Mouse (Mus musculus) hematopoietic stem cell, adult 5-6 weeks (primary cell): ENCODE measurements around the gene Ccdc32. TPM values are rescaled to one million over a fixed set of nuclear protein-coding genes. Genes with fewer than 3 reads are reported as not detected.
"Not testable (repeated sequence)": the region's sequence is repeated elsewhere in the genome, so short reads cannot be mapped to it uniquely, and the experiment has no call there.

Source experiments
- ATAC-seq, 2 experiments: fragments of 125-278 bp in 1 of 2; replicated peaks in 1 of 2; 2 replicates each; pipeline ENCODE4 v1.8.0; 2016 to 2017; ENCODE audit warnings: inconsistent platforms in 2 of 2, mild to moderate bottlenecking in 2 of 2, moderate number of reproducible peaks in 2 of 2, low read depth in 1 of 2, moderate TSS enrichment in 1 of 2; ENCODE audit not compliant: low FRiP score in 2 of 2, poor library complexity in 2 of 2, severe bottlenecking in 2 of 2, insufficient read depth in 1 of 2, low TSS enrichment in 1 of 2
- total RNA-seq: library from RNA; stranded (forward); fragments of 172-1452, 232-1000 nt; gene quantifications from 2 replicates; pipeline ENCODE4 v1.2.3, GENCODE M21; 2017

The Ccdc32 gene
- total RNA-seq, 1 experiment from 2014 or later: 8.0 TPM

- no peak for ATAC-seq
Measured at GRCm38 (mm10) chr2:119018391-119019122, 10.6 kb downstream of the Ccdc32 start.

- ATAC-seq: no peak
Measured at GRCm38 (mm10) chr2:119017647-119018046, 11.5 kb downstream of the Ccdc32 start.

- ATAC-seq: not testable (repeated sequence)
Measured at GRCm38 (mm10) chr2:119016312-119016711, 12.9 kb downstream of the Ccdc32 start.

- peak; percentile 96 to 97 for ATAC-seq
Measured at GRCm38 (mm10) chr2:119015604-119016180, 13.5 kb downstream of the Ccdc32 start.

GRCm38 (mm10) chr2:119014989-119015388 lies 14.2 kb downstream of the Ccdc32 start:
- ATAC-seq: no peak

- ATAC-seq: no peak
Measured at GRCm38 (mm10) chr2:119009376-119009775, 19.8 kb downstream of the Ccdc32 start.

- no peak for ATAC-seq
Measured at GRCm38 (mm10) chr2:119006886-119007285, 22.3 kb downstream of the Ccdc32 start.

- no peak for ATAC-seq
Measured at GRCm38 (mm10) chr2:118999025-118999639, 30.1 kb downstream of the Ccdc32 start.

GRCm38 (mm10) chr2:118998115-118998866 lies 30.9 kb downstream of the Ccdc32 start:
- peak in 1 of 2 experiments; percentile 29; a peak in 1 of 4 replicates for ATAC-seq

- ATAC-seq: no peak
Measured at GRCm38 (mm10) chr2:118996798-118997105, 32.4 kb downstream of the Ccdc32 start.

- no peak for ATAC-seq
Measured at GRCm38 (mm10) chr2:118995919-118996797, 33.0 kb downstream of the Ccdc32 start.

- ATAC-seq: no peak
Measured at GRCm38 (mm10) chr2:118995490-118995889, 33.7 kb downstream of the Ccdc32 start.

- no peak for ATAC-seq
Measured at GRCm38 (mm10) chr2:118983812-118984211, 45.4 kb downstream of the Ccdc32 start.

- no peak for ATAC-seq
Measured at GRCm38 (mm10) chr2:118980841-118981240, 48.4 kb downstream of the Ccdc32 start.

- ATAC-seq: no peak
Measured at GRCm38 (mm10) chr2:118978064-118978463, 51.1 kb downstream of the Ccdc32 start.

- ATAC-seq: no peak
Measured at GRCm38 (mm10) chr2:118976941-118977340, 52.3 kb downstream of the Ccdc32 start.

- peak; percentile 83 to 84 for ATAC-seq
Measured at GRCm38 (mm10) chr2:118976282-118976929, 52.8 kb downstream of the Ccdc32 start.
